Mouse (Mus musculus) WW6 (cell line): Measurements from ENCODE around the gene Chga.

Source experiments
- DNase-seq: peaks from one replicate; pipeline ENCODE4 v3.0.0-alpha.2; 2013; ENCODE audit warnings: low read depth, low spot score

Gene Chga

DNA sequence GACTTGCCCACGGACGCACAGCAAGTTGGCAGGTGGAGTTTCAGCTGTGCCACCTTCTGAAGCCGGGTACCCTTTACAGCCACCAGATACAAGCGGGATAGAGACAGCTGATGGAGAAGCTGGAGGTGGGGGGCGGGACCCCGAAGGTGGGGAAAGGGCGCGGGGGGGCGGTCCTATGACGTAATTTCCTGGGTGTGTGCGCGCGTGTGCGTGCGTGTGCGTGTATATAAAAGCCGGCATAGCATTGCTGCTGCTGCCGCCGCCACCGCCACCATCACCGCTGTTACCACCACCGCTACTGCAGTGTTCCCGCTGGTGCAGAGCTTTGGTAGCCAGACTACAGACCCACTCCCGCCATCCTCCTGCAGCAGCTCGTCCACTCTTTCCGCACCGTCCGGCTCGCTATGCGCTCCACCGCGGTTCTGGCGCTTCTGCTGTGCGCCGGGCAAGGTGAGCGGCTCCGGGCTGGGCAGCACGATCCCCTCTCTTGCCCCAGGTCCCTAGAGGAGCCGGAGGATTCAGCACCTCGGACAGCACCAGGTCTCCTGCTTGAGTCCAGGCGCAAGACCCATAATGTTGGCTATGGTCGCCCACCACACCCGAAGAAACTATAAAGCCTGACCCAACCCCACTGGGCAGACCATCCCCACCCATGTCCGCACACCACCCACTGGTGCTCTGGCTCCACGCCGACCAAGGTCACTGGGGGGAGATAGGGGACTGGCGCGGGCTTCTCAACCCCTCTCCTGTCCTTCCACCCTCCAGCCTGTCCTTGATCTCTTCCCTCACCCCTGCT is at the start of gene Chga:
Gene Chga, plus strand, starts transcription at position 249 of the 796 bp plus-strand sequence.
- DNase-seq = peak; percentile 77

DNA sequence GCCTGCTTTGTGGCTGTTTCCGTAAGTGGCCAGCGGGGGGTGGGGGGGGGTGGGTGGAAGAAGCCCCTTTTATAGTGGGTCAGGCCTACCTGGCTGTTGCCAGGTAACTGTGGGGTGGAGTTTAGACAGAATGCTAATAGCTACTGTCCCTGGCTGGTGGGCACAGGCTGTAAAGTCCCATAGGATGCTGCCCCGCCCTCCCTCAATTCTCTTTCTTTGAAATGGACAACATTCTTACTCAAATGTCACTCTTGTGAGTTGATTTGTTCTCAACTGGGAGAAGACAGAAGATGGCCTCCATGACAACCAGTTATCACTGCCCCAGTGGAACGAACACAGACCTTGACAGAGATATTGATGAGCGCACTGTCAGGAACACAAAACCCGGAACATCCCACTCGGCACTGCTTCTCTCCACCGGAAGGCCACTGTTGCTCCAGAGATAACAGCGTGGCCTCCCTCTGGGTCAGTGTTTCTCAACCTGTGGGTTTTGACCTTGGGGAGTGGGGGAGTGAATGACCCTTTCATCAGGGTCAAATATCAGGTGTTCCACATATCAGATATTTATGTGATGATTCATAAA is 49.5 kb upstream of the Chga start:
- no peak for DNase-seq

DNA sequence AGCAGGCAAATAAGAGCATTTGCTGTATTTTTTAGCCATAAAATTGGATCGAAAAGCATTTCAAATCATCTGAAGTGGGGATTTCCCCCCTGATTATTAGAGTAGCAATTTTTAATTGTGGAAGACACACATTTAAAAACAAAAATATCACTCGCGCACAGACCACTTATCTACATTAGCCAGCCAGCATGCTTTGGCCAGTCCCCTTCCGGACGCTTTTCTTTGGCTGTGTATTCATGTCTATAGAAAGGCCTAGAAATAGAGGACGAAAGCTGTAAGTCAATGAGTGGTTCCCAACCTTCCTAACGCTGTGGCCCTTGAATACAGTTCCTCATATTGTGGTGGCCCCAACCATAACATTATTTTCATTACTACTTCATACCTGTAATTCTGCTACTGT is 48.8 kb upstream of the Chga start:
- DNase-seq = no peak

DNA sequence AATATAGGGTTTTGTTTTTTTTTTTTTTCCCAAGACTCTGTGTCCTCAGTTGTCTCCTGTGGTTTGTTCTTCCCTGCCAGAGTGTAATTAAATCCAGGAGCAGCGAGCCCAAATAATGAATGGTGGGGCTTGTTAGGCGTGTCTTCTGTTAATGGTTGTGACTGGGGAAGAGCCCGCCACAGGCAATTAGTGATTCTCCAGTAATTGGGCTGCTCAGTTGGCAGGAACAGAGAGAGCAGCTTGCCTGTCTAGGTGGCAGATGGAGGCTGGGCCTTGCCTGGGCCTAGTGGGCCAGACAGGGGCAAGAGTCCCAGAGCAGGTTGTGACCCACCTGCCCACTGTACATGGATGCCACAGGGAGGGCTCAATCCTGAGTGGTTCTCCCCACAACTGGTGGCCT is 43.4 kb upstream of the Chga start:
- DNase-seq = no peak

DNA sequence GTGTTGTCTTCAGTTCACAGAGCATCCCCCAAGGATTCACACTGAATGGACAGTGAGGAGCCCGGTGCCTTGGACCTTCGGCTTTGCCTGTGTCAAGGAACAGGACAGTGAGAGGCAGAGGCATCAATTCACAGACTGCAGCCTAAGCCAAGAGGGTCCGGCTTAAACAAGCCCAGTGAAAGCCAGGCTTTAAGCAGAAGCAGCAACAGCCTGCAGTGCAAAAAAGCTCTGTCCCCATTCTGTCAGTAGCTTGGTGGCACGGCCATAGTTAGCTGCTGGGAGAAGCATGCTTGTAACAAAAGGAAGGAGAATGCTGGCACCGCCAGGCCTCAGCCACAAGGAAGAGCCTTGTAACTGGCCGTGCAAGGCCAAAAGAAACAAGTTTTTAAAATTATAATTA is 40.6 kb upstream of the Chga start:
- DNase-seq = no peak

DNA sequence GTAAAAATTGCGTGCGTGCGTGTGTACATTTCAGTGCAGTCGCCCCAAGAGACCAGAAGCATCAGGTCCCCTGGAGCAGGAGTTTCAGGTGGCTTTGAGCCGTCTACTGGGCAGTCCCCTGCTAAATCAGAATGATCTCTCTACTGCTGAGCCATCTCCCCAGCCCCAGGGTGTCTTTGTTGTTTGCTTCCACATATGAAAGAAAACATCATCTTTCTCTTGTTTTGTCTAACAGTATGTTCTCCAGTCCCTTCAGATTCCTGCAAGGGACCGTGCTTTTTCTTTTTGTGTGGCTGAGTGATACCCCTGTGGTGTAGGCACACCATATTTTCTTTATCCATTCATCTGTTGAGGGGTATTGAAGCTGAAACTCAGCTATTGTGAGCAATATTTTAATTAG is 40.0 kb upstream of the Chga start:
- DNase-seq = no peak

DNA sequence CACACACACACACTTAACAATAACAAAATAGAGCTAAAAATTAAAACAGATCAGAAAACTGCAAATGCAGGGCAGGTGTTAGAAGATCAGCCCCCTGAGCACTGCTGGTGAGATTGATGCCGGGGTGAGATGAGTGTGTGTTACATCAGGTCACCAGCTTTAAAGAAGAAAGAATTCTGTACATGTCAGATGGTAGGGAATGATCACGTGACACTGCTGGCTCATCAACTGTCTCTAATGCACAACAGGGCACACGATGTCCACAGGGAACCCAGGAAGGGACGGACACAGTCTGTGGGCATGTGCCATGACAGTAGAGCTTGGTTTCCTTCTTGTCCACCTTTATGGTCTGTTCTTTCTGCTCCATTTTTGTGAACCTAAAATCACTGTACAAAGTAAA is 38.6 kb upstream of the Chga start:
- DNase-seq = no peak

DNA sequence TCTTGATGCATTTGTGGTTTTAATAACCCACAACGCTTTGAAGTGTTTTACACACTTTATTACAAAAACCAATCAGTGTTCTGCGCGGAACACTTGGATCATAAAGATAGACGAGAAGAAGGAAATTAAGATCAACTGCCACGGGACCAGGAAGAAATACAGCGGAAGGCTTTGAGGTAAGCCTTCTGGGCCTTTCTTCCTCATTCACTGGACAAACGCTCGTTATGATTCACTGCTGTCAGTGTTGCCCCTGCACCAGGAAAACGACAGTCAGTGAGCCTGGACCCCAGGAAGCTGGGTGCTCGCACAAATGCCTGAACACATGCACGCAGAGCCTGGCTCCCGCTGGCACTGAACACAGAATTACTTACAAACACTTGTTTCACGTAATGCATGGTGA is 37.1 kb upstream of the Chga start:
- no peak for DNase-seq

DNA sequence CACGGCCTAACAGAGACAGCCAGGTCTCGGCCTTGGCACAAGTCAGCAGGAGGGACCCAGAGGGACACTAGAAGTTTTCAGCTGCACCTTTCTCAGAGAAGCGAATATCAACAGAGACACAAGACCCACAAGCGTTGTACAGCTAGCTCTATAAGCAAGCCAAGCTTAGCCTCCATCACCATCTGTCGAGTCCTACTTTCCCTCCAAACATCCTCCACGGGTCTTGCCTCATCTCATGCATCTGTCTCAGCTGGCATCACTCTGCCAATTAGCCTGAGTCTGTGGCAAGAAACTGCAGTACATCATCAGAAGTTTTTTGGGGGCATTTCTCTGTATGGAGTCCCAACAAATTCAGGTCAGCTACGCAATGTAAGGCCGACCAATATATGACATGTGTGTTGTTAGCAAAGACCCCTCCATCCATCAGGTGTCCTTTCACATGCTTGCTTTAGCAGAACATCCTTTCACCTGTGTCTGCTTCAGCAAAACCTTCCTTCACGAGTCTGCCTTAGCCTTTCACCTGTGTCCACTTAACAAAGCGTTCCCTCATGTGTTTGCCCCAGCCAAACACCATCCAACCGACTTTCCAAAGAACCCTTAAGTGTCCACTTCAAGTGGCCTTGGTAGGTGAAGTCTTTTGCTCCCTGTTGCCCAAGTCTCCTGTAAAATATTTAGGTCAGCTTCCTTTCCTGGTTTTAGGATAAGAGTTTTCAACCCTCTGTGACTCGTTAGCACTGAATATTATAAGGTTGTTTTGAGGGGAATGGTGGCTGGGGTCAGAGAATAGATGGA is 34.6 kb upstream of the Chga start:
- no peak for DNase-seq

DNA sequence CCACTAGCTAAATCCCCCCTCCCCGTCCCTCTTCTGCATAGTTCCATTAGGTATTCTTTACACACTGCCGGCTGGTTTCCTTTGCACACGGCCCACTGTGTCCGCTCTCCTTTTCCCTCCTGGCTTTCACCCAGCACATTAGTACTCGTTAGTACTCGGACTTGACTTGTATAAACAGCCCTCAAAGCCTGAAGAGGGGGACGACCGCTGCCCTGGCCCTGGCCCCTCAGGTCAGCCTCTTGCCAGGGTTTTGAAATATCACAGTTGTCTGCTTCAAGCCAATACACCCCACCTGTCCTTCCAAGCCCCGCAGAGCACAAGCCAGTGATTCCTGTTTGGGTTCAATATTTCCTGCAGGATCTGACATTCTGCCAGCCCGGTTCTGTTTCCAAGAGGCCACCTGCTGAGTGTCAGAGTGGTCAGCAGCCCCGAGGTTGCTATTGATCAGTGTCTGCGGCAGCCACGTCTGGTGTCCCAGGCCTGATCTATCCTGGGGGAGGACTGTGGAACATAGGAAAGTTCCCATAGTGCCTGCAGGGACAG is 32.9 kb upstream of the Chga start:
- no peak for DNase-seq

DNA sequence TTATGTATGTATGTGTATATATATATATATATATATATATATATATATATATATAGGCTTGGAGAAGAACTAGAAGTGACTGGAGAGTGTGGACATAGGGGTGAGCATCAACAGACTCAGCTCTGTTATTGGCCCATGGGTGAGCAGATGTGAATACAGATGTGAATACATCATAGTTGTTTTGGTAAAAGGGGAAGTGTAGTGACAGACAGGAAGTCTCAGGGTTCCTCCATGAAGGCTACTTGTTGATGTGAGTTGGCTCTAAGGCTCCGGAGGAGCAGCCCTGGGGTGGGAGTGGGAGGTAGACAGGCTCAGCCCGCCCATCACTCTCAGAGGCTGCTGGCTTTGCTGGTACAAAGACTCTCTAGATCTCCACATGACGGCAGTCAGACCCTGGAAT is 30.6 kb upstream of the Chga start:
- no peak for DNase-seq

DNA sequence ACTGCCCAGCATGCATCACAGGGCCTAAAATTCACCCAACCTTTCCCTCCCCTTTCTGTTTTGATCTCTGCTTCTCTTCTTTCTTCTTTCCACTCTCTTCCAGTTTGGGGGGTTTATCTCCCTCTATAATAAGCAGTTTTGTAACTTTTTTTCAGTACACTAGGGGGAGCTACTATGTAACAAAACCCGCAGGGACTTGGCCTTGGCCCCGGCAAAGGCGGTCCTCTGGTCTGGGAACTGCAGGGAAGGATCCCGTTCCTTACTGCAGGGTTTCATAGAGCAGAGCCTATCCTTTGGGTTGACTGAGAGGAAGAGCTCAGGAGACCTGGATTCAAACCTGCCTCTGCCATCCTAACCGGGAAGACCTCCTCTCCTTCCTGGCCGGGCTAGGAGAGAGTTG is 30.0 kb upstream of the Chga start:
- no peak for DNase-seq

DNA sequence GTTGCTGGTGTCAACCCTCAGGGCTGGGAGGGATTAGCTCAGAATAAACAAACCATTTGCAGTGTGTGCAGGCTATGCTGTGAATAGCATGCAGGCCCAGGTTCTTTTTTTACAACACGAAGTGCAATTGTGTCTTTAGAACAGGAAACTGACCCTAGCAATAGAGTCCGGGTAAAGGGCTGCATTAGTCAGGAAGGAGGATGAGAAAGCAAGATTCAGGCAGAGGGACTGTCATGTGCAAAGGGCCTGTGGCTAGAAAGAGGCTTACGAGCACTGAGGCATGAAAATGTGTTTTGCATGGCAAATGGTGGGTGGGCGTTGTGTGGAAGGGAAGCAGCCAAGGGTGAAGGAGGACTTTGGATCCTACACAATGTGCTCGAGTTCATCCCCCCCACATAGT is 26.8 kb upstream of the Chga start:
- DNase-seq = no peak

DNA sequence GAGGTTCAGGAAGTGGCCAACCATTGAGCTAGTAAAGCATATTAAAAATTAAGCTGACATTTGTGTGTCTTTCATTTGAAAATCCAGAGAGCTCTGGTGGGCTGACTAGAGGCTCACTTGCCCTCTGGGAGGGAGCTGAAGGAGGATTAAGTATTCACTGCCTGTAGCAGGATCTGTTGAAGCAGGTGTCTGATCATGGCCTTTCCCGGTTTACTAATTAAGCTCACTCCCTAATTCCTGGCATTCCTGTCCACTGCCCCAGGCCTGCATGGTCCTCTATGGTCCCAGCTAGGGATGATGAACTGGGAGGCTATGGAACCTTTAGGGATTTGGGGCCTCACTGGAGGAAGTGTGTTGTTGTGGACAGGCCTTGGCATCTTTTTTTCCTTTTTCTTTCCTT is 19.0 kb upstream of the Chga start:
- DNase-seq = no peak

DNA sequence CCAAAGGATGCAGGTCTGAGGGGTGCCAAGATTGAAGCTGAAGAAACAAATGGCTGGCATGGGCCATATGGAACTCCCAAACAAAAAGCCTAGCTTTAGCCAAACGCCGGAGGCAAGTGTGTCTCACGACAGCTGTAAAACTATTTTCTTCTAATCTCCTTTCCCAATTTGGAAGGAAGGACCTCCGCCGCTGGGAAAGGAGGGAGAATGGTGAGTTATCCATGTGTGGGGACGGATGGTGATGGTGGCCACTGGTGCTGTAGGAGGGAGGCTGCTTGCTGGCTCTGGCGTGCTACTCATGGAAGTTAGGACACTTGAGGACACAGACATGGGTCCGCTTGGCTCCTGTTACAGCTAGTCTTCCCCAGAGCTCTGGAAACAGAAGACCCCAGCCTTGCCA is 14.5 kb upstream of the Chga start:
- DNase-seq = no peak

DNA sequence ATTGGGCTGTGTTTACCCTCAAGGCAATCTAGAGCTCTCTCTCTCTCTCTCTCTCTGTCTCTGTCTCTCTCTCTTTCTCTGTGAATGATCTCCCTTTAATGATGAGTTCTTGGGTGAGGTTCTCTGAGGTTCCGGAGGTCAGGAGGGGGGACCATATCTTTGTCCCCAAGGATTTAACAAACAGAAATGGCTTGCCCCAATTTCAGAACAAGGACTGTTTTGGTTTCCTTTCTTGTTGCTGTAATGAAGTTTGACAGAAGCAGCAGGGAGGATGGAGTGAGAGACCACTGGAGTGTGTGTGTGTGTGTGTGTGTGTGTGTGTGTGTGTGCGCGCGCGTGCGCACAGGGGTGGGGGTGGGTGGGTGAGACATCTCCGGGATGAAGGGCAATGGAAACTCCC is 13.6 kb upstream of the Chga start:
- DNase-seq = no peak

DNA sequence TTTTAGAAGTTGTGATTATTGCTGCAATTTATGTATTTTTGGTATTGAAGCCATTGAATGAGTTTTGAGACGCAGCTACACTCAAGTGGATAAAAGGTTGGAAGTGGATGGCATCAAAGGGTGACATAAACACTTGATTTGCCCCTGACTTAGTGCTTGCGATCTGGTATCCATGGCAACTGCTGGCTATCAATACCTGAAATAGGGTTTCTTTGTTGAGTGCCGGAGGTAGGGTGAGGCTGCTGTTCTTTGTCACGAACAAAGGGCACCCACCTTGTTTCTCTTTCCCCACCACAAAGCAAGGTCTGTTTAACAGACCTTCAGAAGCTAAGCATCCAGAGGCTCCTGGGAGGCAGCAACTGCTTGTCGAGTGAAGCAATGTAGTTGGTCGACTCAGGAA is 9.6 kb upstream of the Chga start:
- no peak for DNase-seq

DNA sequence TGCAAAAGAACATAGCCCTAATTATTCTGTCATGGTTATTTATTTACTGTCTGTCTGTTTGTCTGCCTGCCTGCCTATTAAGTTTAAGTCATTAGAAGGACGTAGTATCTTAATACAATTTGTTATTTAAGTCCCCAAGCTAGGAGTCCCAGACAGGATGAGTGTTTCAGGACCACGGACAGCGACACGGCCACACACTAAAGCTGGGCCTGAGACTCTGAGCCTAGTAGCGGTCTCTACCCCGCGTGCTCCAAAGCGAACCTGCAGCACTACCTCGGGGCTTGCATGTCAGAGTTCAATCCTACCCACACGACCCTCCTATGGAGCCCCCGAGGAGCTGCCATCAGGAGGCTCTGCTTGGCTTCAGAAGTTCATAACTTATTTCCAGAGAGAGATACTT is 4.2 kb upstream of the Chga start:
- DNase-seq = no peak

DNA sequence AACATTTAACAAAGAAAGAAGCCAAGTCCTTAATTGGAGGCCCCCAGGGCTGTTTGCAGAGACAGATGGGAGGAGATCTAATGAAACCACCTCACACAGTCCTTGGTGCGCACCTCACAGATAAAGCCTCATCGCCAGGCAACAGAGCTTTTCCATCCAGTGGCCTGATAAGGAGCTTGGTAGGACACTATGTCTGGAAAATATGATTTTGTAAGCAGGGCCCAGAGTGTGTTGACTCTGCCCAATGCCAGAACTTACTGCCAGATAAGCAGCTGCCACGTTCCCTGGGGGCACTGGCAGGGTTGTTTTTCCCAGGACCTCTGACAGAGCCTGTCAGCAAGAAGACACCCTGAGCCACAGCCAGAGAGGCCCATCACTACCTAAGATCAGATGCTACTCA is 3.6 kb upstream of the Chga start:
- DNase-seq = no peak

DNA sequence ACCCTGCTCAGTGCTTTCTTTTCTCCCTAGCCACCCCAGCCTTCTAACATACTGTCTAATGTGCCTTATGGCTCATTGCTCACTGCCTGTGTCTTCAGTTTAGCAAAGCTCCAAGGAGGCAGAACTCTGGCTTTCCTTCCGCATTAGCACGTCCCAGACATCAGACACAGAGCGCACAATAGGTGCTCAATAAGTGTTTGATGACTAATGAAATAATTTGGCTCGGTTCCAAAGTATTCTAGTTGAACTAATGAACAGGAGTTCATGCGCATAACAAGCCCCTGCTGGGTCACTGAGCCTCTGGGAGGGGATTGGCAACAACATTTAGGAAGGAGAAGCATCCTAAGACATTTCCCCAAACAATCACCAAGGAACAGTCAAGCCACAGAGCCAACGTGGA is 2.8 kb upstream of the Chga start:
- no peak for DNase-seq

DNA sequence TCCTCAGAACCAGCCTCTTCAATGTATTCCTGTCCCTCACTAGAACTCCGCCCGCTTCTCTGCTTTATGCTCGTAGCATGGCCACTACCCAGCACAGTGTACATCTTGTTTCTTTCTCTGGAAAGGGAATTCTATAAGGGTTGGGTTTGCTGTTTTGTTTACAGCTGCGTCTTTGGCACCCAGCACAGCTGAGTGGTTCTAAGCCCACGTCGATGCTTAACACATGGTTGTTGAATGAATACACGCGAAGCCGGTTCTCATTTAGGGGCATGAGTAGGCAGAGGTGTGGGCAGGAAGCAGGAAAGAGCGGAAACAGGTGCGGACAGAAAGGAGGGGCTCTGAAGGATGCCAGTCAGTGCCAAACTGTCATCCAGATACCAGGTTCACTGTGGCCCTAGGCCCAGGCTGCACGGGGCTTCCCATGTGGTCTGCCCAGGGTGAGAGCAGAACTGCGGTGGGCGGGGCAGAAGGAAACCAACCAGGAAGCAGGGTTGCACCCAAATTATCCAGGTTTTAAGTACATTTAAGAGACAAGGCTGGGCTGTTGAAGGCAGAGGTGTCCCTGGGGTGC is 979 bp upstream of the Chga start:
- no peak for DNase-seq

DNA sequence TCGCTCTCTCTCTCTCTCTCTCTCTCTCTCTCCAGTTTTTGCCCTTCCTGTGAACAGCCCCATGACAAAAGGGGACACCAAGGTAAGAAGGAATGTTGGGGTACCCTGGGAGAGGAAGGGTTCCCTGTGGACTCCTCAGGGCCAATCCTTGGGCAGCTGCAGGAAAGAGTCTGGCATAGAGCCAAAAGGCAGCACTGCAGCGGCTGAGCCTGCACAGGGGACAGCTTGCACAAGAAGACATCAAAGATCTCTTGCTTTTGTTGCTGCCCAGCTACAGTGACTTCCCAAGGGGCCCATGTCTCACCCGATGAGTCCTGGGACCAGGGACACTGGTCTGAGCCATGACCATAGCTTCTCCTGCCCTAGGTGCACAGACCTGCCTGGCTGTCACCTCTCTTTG is 1.1 kb downstream of the Chga start:
- DNase-seq = no peak
